Mouse (Mus musculus) megakaryocyte, embryonic 14.5 days (primary cell): Measurements from ENCODE around the gene Lbr.

Experiments used
- FLI1 ChIP-seq: IDR thresholded peaks from 2 replicates; pipeline ENCODE4 v1.6.1; 2012; ENCODE audit warnings: low read length, inconsistent platforms, mixed read lengths
- GATA1 ChIP-seq: IDR thresholded peaks from 3 replicates; pipeline ENCODE4 v1.6.1; 2012; ENCODE audit warnings: mixed read lengths, low read length, inconsistent platforms, borderline replicate concordance

DNA sequence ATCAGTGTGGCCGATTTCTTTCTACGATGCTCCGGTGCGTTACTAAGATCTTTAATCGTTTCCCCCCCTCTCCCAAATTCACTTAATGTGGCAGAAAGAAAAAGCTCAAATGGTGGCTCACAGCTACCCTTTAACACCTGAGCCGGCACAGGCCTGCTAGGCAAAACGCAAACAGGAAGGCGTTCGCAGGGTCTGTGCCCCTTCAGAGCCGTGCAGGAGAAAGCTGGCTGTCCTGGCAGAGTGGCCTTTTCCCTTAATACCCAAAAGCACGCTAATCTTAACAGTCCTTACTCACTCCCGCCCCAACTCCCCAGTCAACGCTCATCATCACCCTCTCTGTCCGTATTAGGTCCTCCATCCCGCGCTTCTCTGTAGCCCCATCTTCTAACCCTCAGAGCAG lies 1.4 kb downstream of the Lbr start:
- TF ChIP-seq FLI1 (no peak), GATA1 (no peak)
